Mouse (Mus musculus) bone marrow, adult 2 months (tissue): Measurements from ENCODE around the gene Fras1. TPM values are rescaled to one million over a fixed set of nuclear protein-coding genes. Genes with fewer than 3 reads are reported as not detected.

ENCODE experiments used
- H3K27ac ChIP-seq: fragments of 200-500 bp; 2 replicates; pipeline ENCODE4 v1.5.1; 2012; ENCODE audit warnings: low read depth, mild to moderate bottlenecking, control low read depth, inconsistent platforms, low read length; ENCODE audit not compliant: control insufficient read depth, poor library complexity, insufficient read depth
- H3K4me1 ChIP-seq: fragments of 200-500 bp; 2 replicates; pipeline ENCODE4 v1.6.1; 2011; ENCODE audit warnings: low read length; ENCODE audit not compliant: control insufficient read depth, insufficient read depth
- H3K4me3 ChIP-seq: fragments of 200-500 bp; replicated peaks from 2 replicates; pipeline ENCODE3; 2011; ENCODE audit warnings: mild to moderate bottlenecking, low read depth, low read length, control low read depth; ENCODE audit not compliant: control insufficient read depth
- CTCF ChIP-seq: fragments of 200-500 bp; IDR thresholded peaks from 2 replicates; pipeline ENCODE4 v1.5.1; 2011; ENCODE audit warnings: low read length, control low read depth; ENCODE audit not compliant: control insufficient read depth, insufficient read depth
- POLR2A ChIP-seq: fragments of 200-500 bp; IDR thresholded peaks from 2 replicates; pipeline ENCODE4 v1.6.1; 2011; ENCODE audit warnings: low read depth, mild to moderate bottlenecking, control low read depth, low read length, borderline replicate concordance; ENCODE audit not compliant: control insufficient read depth
- WGBS: fragments of 180-500 bp; shearing (Covaris S2); methylation state at CpG from one replicate; pipeline ENCODE4 v1.1.7; 2018; 5-methylcytosine and 5-hydroxymethylcytosine counted together
- polyA plus RNA-seq: library from polyadenylated mRNA; stranded (reverse); fragments of >200 nt; gene quantifications from 2 replicates; pipeline ENCODE4 v1.2.4, GENCODE M21; 2011; ENCODE audit warnings: low replicate concordance; ENCODE audit not compliant: missing spikeins, insufficient read depth, insufficient read length

Gene Fras1
- polyA plus RNA-seq, 1 experiment, result not detected

DNA sequence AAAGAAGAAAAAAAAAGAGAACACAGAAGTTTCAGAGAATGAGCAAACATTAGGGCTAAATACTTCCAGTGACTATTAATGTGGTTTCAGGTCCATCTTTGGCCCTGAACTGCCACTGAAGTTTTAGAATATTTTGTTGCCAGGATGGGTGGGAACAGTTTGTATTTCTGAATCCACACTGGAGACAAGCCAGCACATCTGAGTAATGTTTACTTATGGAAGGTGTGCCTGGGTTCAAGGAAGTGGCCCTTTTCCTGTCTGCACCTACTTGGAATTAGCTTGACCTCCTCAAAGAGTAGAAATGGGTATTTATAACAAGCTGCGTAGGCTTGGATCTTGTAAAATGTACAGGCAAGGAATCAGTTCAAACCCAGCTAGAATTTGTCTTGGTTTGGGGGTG is 422.0 kb downstream of the Fras1 start:
- Histone ChIP-seq H3K4me3 (no peak overlapping the region), H3K27ac (no peak overlapping the region), H3K4me1 (no peaks in the 10 kb centered on the region)
- 73% methylated on average over 1 of the region's 1 CpGs for WGBS
- TF ChIP-seq POLR2A, result no peak
- no peak for TF ChIP-seq CTCF

DNA sequence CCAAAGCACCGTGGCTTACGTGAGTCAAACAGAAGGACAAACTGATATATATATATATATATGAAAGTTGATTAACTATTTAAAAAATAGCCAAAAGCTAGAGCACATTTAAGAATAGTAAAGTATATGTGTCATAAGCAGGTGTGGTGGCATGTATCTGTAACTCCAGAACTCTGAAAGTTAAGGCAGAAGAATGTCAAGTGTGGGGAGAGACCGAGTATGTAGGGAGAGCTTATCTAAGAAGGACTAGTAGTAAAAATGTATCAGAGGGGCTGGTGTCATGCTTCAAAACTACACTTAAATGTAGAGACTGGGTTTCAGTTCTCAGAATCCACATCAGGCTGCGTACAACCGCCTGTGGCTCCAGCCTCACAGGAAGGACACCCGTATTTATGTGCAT is 423.7 kb downstream of the Fras1 start:
- TF ChIP-seq CTCF, result no peak
- TF ChIP-seq POLR2A, result no peak

DNA sequence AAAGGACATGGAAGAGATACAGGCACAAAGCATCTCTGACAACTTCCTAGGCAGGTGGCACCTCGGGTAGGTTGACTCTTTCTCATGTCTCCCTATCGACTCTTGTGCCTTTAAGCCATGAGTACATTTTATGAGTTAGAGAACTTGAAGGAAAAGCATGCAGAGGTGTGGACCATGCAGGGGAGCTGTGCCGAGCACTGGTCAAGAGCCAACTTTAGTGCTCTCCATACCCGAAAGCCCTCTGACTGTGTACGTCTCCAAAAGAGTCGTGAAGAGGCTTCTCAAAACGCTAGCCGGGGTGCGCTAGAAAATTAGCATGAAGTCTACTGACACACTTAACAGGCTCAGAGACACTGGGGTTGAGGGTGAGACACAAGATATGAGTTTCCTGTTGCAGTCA is 425.4 kb downstream of the Fras1 start:
- Histone ChIP-seq H3K4me1 (no peaks in the 10 kb centered on the region), H3K4me3 (no peak overlapping the region), H3K27ac (no peak overlapping the region)
- WGBS, result 85% methylated on average over 9 of the region's 9 CpGs
- TF ChIP-seq POLR2A (no peak), CTCF (no peak)

More for the DNA sequence above, 423.7 kb downstream of the Fras1 start:
- H3K4me1 ChIP-seq, result no peaks in the 10 kb centered on the region
- no peak overlapping the region for H3K27ac ChIP-seq
- 85% methylated on average over 6 of the region's 6 CpGs for WGBS
- no peak overlapping the region for H3K4me3 ChIP-seq

DNA sequence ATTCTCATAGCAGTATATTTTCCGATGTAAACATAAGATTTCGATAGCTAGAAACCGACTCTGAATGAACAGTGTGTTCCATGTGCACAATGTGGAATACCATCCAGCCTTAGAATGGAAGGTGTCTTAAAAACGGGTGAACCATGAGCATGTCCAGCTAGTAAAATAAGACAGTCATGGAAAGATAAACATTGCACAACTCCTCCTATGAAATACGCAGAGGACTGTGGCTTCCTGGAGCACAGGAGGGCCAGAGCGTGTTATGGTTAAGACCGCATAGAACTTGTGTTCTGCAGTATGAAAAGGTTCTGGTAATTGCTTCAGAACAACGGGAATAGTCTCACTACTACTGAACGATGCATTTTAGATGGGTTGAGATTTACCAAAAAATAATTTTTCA is 426.2 kb downstream of the Fras1 start:
- Histone ChIP-seq H3K4me3 (no peak overlapping the region), H3K27ac (no peak overlapping the region), H3K4me1 (no peaks in the 10 kb centered on the region)
- no peak for TF ChIP-seq CTCF
- no peak for TF ChIP-seq POLR2A
- WGBS, result 59% methylated on average over 9 of the region's 9 CpGs

DNA sequence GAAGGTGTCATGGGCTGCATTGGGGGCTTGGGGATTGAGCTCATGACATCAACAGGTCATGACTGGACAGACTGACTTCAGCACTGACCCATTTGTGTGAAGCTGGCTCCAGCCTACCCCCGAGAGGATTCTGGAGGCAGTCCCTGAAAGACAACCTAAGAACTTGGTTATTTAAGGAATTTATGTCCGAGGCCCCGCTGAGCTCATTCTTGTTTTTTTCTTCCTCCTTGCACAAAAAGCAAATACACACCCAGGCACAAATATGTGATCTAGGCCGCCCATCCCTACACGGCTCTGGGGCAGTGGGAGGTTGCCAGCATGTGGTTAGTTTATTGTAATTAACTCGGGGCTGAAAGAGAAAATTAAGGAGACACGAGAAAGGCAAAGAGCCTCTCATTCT is 428.4 kb downstream of the Fras1 start:
- Histone ChIP-seq H3K27ac (no peak overlapping the region), H3K4me3 (no peak overlapping the region), H3K4me1 (no peaks in the 10 kb centered on the region)
- TF ChIP-seq CTCF (no peak), POLR2A (no peak)
- WGBS, result 65% methylated on average over 7 of the region's 7 CpGs

DNA sequence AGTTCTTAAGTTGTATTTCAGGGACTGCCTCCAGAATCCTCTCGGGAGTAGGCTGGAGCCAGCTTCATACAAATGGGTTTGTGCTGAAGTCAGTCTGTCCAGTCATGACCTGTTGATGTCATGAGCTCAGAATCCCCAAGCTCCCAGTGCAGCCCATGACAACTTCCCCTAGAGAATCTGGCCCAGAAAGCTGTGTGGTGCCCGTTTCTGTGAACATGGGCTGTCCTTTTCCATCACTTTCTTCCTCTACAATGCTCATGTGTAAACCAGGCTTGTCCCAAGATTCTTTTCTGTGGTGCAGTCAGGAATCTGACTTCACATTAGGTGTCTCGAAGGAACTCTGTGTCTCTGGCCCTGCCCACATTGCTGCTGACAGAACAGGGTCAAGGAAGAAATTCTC is 429.3 kb downstream of the Fras1 start:
- no peaks in the 10 kb centered on the region for H3K4me1 ChIP-seq
- H3K4me3 ChIP-seq, result no peak overlapping the region
- WGBS, result 61% methylated on average over 3 of the region's 3 CpGs
- H3K27ac ChIP-seq, result no peak overlapping the region
- TF ChIP-seq CTCF, result no peak
- TF ChIP-seq POLR2A, result no peak

DNA sequence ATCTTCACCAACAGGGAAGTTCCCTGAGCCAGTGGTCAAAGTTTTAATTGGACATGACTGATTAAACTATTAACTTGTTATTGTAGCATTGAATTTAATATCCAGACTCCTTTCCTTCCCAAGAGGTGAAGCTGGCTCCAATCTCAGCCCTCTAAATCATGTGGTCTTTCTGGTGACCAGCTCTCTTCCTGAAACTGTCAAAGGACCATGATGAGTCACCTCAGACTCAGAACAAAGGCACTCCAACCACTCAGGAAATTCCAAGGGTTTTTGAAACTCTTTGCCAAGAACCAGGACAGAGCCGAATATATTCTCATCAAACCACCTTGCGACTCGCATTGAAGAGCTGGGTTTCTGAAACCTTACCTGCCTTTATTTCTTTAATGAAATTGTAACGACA is 430.5 kb downstream of the Fras1 start:
- 64% methylated on average over 4 of the region's 4 CpGs for WGBS
- Histone ChIP-seq H3K27ac (no peak overlapping the region), H3K4me3 (no peak overlapping the region), H3K4me1 (no peaks in the 10 kb centered on the region)
- TF ChIP-seq CTCF (no peak), POLR2A (no peak)

DNA sequence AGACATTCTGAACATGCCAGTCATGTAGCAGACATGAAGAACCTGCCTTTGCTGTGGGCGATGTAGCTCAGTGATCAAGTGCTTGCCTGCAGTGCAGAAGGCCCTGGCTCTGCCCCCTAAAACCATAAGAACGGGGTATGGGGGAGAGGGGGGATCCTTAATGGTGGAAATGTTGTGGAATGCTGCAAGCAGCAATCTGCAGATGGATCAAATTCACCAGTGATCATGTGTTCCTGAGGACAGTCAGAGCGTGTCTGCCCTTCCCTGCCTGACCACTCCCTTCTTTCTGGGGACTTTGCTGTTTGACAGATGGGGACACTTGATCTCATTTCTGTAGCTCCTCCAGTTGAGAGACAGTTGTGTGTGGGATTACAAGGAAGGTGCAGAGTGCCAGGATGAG is 431.1 kb downstream of the Fras1 start:
- WGBS, result 67% methylated on average over 3 of the region's 3 CpGs

DNA sequence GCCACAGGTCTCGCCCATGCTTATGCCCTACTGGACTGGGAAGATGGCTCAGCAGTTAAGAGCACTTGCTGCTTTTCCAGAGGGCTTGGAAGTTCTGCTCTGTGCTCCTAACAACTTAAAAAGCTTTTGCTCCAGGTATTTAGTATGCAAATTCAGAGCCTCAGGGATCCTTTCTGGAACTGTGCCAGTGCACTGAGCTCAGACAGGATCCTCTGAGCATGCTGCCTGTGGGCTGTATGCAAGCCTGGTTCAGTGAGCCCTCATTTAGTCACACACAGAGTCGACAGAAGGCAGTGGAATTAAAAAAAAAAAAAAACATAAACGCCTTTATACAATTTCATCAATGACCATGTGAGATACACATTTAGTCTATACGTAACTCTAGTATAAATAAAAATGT is 436.9 kb downstream of the Fras1 start:
- WGBS, result 74% methylated on average over 4 of the region's 4 CpGs
- no peak for TF ChIP-seq POLR2A
- TF ChIP-seq CTCF, result no peak
- H3K27ac ChIP-seq, result no peak overlapping the region
- H3K4me1 ChIP-seq, result no peaks in the 10 kb centered on the region
- no peak overlapping the region for H3K4me3 ChIP-seq

More for the DNA sequence above, 431.1 kb downstream of the Fras1 start:
- no peak overlapping the region for H3K4me3 ChIP-seq
- TF ChIP-seq CTCF, result no peak
- TF ChIP-seq POLR2A, result no peak
- H3K4me1 ChIP-seq, result no peaks in the 10 kb centered on the region
- no peak overlapping the region for H3K27ac ChIP-seq
